Mouse (Mus musculus): ENCODE measurements at regions not wholly inside any gene's neighbourhood (a gene's known extent, or its start where the extent isn't known, plus 50 kb on each side); places are given as distances from the start of the nearest gene placed in this dataset.

GRCm38 (mm10) chr8:92044695-92045094 is 242.8 kb upstream of the Irx3 start:
- TF ChIP-seq CTCF (IDR thresholded peaks at IDR 0.05; ENCODE audit: control insufficient read depth, insufficient read depth, insufficient read length) = no peak
- TF ChIP-seq MAX (IDR thresholded peaks at IDR 0.05) = no peak
- TF ChIP-seq FOSL1 (IDR thresholded peaks at IDR 0.05; ENCODE audit: insufficient read depth, low read length, poor library complexity, severe bottlenecking) = no peak
- TF ChIP-seq CEBPB (IDR thresholded peaks at IDR 0.05; ENCODE audit: low read depth) = no peak
- TF ChIP-seq MYOG (IDR thresholded peaks at IDR 0.05; ENCODE audit: control insufficient read depth, extremely low read depth, insufficient read length) = no peak
- TF ChIP-seq USF1 (IDR thresholded peaks at IDR 0.05; ENCODE audit: low read depth) = no peak
- TF ChIP-seq MYOD1 (IDR thresholded peaks at IDR 0.05; ENCODE audit: control insufficient read depth, insufficient read length, low read depth) = no peak

Data from C2C12 (cell line).